Mouse (Mus musculus) kidney, postnatal 10 days (tissue): ENCODE results near the gene Vmn1r5.
"Not testable (repeated sequence)": the region's sequence is repeated elsewhere in the genome, so short reads cannot be mapped to it uniquely, and the experiment has no call there.

Experiments
- DNase-seq: peaks from one replicate; pipeline ENCODE4 v3.0.0; 2021; ENCODE audit warnings: mixed read lengths

Gene Vmn1r5

GRCm38 (mm10) chr6:56969973-56970372 lies at the start of gene Vmn1r5:
Vmn1r5 (plus strand) TSS chr6:56970273.
- no peak for DNase-seq

GRCm38 (mm10) chr6:56923331-56923725 lies 46.7 kb upstream of the Vmn1r5 start:
- no peak for DNase-seq

GRCm38 (mm10) chr6:56923726-56924707 lies 46.1 kb upstream of the Vmn1r5 start, which contains the start of the genes Nt5c3 and Vmn1r4:
Nt5c3 (minus strand) TSS chr6:56923932.
Vmn1r4 (plus strand) TSS chr6:56924015.
- DNase-seq: peak; percentile 97

- DNase-seq: no peak
These were observed 38.2 kb upstream of the Vmn1r5 start for GRCm38 (mm10) chr6:56931648-56932415.

GRCm38 (mm10) chr6:56932464-56932863 lies 37.6 kb upstream of the Vmn1r5 start:
- no peak for DNase-seq

GRCm38 (mm10) chr6:56934366-56934765 lies 35.7 kb upstream of the Vmn1r5 start:
- DNase-seq: no peak

GRCm38 (mm10) chr6:56956436-56956835 lies 13.6 kb upstream of the Vmn1r5 start:
- DNase-seq: peak; percentile 73

- DNase-seq: no peak
These were observed 26.9 kb downstream of the Vmn1r5 start, which contains the start of gene Vmn1r6 for GRCm38 (mm10) chr6:56996943-56997342. Vmn1r6 (plus strand) TSS chr6:56997243.

- not testable (repeated sequence) for DNase-seq
These were observed 55.2 kb downstream of the Vmn1r5 start, which contains the start of gene Vmn1r7 for GRCm38 (mm10) chr6:57025224-57025623. Vmn1r7 (minus strand) TSS chr6:57025324.

GRCm38 (mm10) chr6:57031984-57032383 lies 61.9 kb downstream of the Vmn1r5 start, which contains the start of gene Vmn1r8:
Vmn1r8 (plus strand) TSS chr6:57032284.
- no peak for DNase-seq

- DNase-seq: no peak
These were observed 64.6 kb downstream of the Vmn1r5 start for GRCm38 (mm10) chr6:57034674-57035073.
